Mouse (Mus musculus) cerebellum, postnatal 10 days (tissue): ENCODE measurements around the gene C5ar1.
"Not testable (repeated sequence)": the region's sequence is repeated elsewhere in the genome, so short reads cannot be mapped to it uniquely, and the experiment has no call there.

Source experiments
- DNase-seq, 2 experiments: peaks; one replicate each; pipeline ENCODE4 v3.0.0; 2021; ENCODE audit warnings: mixed read lengths in 2 of 2

The C5ar1 gene

GRCm38 (mm10) chr7:16259110-16259590 lies at the start of gene C5ar1:
C5ar1 (minus strand) TSS chr7:16259540.
- no peak for DNase-seq

GRCm38 (mm10) chr7:16308555-16309317 lies 49.4 kb upstream of the C5ar1 start:
- DNase-seq: no peak

GRCm38 (mm10) chr7:16308093-16308492 lies 48.8 kb upstream of the C5ar1 start, which contains the start of gene Bbc3:
Bbc3 (plus strand) TSS chr7:16308393.
- DNase-seq: not testable (repeated sequence)

- DNase-seq: not testable (repeated sequence)
Observed at GRCm38 (mm10) chr7:16307141-16307540, 47.8 kb upstream of the C5ar1 start.

- peak; percentile 98 to 99 for DNase-seq
Observed at GRCm38 (mm10) chr7:16299419-16300035, 40.2 kb upstream of the C5ar1 start.

- no peak for DNase-seq
Observed at GRCm38 (mm10) chr7:16298927-16299326, 39.6 kb upstream of the C5ar1 start.

- peak in 1 of 2 experiments; percentile 38 for DNase-seq
Observed at GRCm38 (mm10) chr7:16297616-16298015, 38.3 kb upstream of the C5ar1 start.

- peak; percentile 97 to 99 for DNase-seq
Observed at GRCm38 (mm10) chr7:16296766-16297390, 37.5 kb upstream of the C5ar1 start.

- DNase-seq: peak in 1 of 2 experiments; percentile 14
Observed at GRCm38 (mm10) chr7:16296146-16296545, 36.8 kb upstream of the C5ar1 start.

GRCm38 (mm10) chr7:16295321-16295900 lies 36.1 kb upstream of the C5ar1 start:
- DNase-seq: peak; percentile 85 to 87

- peak; percentile 96 to 98 for DNase-seq
Observed at GRCm38 (mm10) chr7:16294837-16295236, 35.5 kb upstream of the C5ar1 start.

- DNase-seq: peak; percentile 62 to 67
Observed at GRCm38 (mm10) chr7:16294346-16294745, 35.0 kb upstream of the C5ar1 start.

GRCm38 (mm10) chr7:16287791-16288190 lies 28.5 kb upstream of the C5ar1 start:
- no peak for DNase-seq

GRCm38 (mm10) chr7:16287016-16287415 lies 27.7 kb upstream of the C5ar1 start:
- DNase-seq: no peak

GRCm38 (mm10) chr7:16286026-16286961 lies 27.0 kb upstream of the C5ar1 start, which contains the start of gene Ccdc9:
Ccdc9 (minus strand) TSS chr7:16286795.
- DNase-seq: peak; percentile 100

GRCm38 (mm10) chr7:16285450-16286025 lies 26.2 kb upstream of the C5ar1 start:
- DNase-seq: peak; percentile 66 to 70

GRCm38 (mm10) chr7:16284904-16285303 lies 25.6 kb upstream of the C5ar1 start:
- DNase-seq: no peak

GRCm38 (mm10) chr7:16284001-16284400 lies 24.7 kb upstream of the C5ar1 start:
- no peak for DNase-seq

- no peak for DNase-seq
Observed at GRCm38 (mm10) chr7:16282334-16282733, 23.0 kb upstream of the C5ar1 start.

- no peak for DNase-seq
Observed at GRCm38 (mm10) chr7:16280721-16281120, 21.4 kb upstream of the C5ar1 start.
